Mouse (Mus musculus) kidney, embryonic 16.5 days (tissue): ENCODE data around the gene Dpm3. TPM values are rescaled to one million over a fixed set of nuclear protein-coding genes. Genes with fewer than 3 reads are reported as not detected.

Source experiments
- ATAC-seq: fragments of 200-750 bp; cut with Nextera tagmentation; 2 replicates; pipeline ENCODE4 v1.8.0; 2017; ENCODE audit warnings: moderate TSS enrichment; ENCODE audit not compliant: low FRiP score, low TSS enrichment
- H3K27ac ChIP-seq: fragments of 300-500 bp; sonication (generic); 2 replicates; pipeline ENCODE4 v1.5.1; 2014; ENCODE audit warnings: low read length
- H3K27me3 ChIP-seq: fragments of 300-500 bp; sonication (generic); 2 replicates; pipeline ENCODE4 v1.6.1; 2014; ENCODE audit warnings: low read length, control low read depth, mixed read lengths; ENCODE audit not compliant: insufficient read depth
- H3K36me3 ChIP-seq: fragments of 300-500 bp; sonication (generic); 2 replicates; pipeline ENCODE4 v1.6.1; 2014; ENCODE audit warnings: low read length, control low read depth, mixed read lengths; ENCODE audit not compliant: insufficient read depth
- H3K4me1 ChIP-seq: fragments of 300-500 bp; sonication (generic); 2 replicates; pipeline ENCODE4 v1.6.1; 2014; ENCODE audit warnings: low read length, control low read depth, mixed read lengths; ENCODE audit not compliant: insufficient read depth
- H3K4me2 ChIP-seq: fragments of 300-500 bp; sonication (generic); replicated peaks from 2 replicates; pipeline ENCODE4 v1.6.1; 2014; ENCODE audit warnings: low read depth, low read length
- H3K4me3 ChIP-seq: fragments of 300-500 bp; sonication (generic); 2 replicates; pipeline ENCODE4 v1.5.1; 2014; ENCODE audit warnings: mild to moderate bottlenecking, low read length
- H3K9ac ChIP-seq: fragments of 300-500 bp; sonication (generic); replicated peaks from 2 replicates; pipeline ENCODE4 v1.6.1; 2014; ENCODE audit warnings: low read length
- H3K9me3 ChIP-seq: fragments of 300-500 bp; sonication (generic); 2 replicates; pipeline ENCODE4 v1.6.1; 2016; ENCODE audit warnings: low read length, control low read depth
- WGBS: fragments of 180-500 bp; shearing (Covaris S2); extraction: QIAGEN DNeasy Blood & Tissue Kit; methylation state at CpG from one replicate; pipeline ENCODE4 v1.1.7; 2014; 5-methylcytosine and 5-hydroxymethylcytosine counted together
- polyA plus RNA-seq: library from polyadenylated mRNA; unstranded; fragments of >200 nt; fragmentation: Nextera tagmentation; extraction: Ambion mirVana; gene quantifications from 2 replicates; pipeline ENCODE4 v1.2.1, GENCODE M21; 2015

Dpm3 gene
- polyA plus RNA-seq, 1 experiment from 2014 or later: 146 TPM

DNA sequence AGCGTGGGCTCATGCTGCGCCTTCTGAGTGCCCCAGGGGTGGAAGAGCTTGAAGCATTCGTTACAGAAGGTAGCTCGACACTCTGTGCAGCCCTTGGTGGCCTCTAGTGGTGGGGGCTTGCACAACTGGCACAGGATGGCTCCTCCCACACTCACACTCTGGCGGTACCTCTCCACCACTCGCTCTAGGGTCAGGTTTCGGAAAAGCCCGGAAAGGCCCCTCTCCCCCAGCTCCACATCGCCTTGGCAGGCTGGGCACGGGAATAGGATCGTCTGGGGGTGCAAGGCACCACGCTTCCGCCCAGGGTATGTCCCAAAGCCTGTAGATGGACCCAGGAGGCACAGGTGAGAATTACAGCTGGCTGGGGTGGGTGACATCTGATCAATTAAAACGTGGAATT lies 15.5 kb upstream of the Dpm3 start:
- Histone ChIP-seq H3K9me3 (no peaks in the 10 kb centered on the region), H3K4me2 (peak overlapping the region; percentile 92), H3K4me1 (peaks cover 43% of the 10 kb centered on the region), H3K27ac (peak overlapping the region; percentile 43; the same call in 1 of the 2 replicates), H3K4me3 (peak overlapping the region; percentile 89), H3K36me3 (0 out of 2 replicates have a peak, but pooled peaks cover 2% of the 10 kb centered on the region), H3K9ac (0 out of 2 replicates have a peak overlapping the region, but pooled peaks have one; percentile 26), H3K27me3 (peaks cover 7% of the 10 kb centered on the region; the same call in 1 of the 2 replicates)
- 12% methylated on average over 14 of the region's 14 CpGs for WGBS
- peak; percentile 59 for ATAC-seq

DNA sequence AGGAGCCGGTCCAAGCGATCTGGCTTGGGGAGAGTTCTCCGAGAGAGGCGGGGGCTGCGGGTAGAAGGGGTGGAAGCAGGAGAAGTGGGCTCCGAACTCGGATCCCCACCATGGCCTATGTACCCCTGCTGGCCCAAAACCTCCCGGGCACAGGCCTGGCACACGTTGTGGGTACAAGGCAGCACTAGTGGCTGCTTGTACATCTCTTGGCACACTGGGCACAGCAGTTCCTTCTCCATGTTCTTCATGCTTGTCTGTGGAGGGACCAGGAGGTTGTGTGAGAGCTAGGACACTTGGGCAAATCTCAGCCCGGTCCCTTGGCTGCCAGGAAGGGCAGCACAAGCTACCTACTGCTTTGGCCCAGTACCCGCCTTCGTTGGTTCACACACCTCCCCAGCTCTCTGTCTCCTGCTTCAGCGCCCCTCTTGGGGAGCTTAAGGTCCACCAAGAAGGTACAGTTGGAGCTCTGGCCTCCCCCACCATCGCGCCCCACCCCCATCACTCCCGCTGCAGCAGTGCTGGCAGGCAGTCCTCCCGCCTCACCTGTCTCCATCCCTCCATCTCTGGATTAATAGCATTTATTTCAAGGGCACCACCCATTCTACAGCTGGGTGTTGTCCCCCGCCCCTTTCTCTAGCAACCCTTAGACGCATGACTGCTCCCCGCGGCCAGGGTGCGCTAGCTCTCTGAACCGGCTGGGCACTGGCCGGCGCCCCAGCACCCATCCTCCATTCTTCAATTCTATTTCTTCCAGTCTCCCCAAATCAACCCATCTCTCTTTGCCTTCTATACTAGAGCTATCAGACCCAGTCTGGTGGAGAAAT lies 14.8 kb upstream of the Dpm3 start:
- Histone ChIP-seq H3K4me1 (peaks cover 43% of the 10 kb centered on the region), H3K4me3 (peak overlapping the region; percentile 89), H3K9ac (peak overlapping the region; percentile 65), H3K9me3 (no peaks in the 10 kb centered on the region), H3K4me2 (peak overlapping the region; percentile 92), H3K27ac (peak overlapping the region; percentile 65), H3K27me3 (peaks cover 7% of the 10 kb centered on the region; the same call in 1 of the 2 replicates), H3K36me3 (peaks cover 7% of the 10 kb centered on the region; the same call in 1 of the 2 replicates)
- peak; percentile 6; the same call in 1 of the 2 replicates for ATAC-seq
- 10% methylated on average over 25 of the region's 25 CpGs for WGBS

DNA sequence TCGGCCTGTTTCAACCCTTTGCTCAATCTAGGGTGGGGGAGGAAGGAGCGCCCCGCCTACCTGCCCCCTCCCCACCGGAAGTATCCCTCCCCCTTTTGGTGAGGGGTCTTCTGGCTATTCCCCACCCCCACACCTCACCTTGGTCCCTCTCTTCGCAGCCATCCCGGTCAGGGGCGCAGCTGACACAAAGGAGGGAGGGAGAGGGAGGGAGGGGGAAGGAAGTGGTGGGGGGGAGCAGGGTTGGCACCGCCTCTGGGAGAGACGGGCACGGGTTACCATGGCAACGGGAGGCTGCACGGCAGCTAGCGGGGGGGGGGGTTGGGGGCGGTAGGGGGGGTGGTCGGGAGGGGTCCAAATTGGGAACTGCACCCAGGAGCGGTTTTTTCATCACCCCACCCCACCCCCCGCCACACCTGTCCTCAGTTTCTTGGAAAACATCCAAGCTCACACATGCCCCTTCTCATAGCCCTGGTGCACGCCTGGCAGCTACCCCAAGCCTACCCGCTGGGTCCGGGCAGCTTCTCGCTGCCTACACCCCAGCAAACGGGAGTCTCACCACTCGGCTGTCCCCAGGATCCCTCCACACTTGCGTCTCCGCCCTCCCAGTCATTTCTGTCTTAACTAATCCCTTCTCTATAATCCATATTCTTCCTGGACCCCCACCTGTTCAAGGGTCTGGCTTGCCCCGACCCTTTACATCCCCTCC lies 14.0 kb upstream of the Dpm3 start:
- Histone ChIP-seq H3K9me3 (no peaks in the 10 kb centered on the region), H3K36me3 (peaks cover 10% of the 10 kb centered on the region; the same call in 1 of the 2 replicates), H3K4me2 (peak overlapping the region; percentile 92), H3K9ac (peak overlapping the region; percentile 65), H3K4me3 (peak overlapping the region; percentile 89), H3K27ac (peak overlapping the region; percentile 65; the same call in 1 of the 2 replicates), H3K4me1 (peaks cover 43% of the 10 kb centered on the region), H3K27me3 (peaks cover 7% of the 10 kb centered on the region; the same call in 1 of the 2 replicates)
- WGBS: under 1% methylated on average over 23 of the region's 26 CpGs
- 0 out of 2 replicates have a peak, but pooled peaks have one; percentile 5 for ATAC-seq

DNA sequence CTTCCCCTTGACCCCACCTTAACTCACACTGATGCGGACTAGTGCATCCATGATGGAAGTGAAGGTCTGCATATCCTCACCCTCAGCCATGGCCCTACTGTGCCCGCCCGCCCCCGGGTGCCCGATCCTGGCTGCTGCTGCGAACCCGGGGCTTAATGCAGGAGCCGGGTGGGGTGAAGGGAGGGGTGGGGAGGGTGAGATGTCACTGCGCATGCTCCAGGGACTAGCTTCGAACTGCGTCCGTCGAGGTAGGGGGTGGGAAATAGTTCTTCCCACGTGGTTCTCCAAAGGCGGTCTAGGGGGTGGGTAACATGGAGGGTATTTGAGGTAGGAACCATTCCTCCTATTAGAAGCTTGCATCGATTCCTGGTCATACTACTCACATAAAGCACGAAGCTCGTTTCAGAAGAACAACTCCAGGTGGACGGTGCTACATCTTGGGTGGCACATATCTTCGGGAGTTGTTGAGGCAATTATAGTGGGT lies 13.4 kb upstream of the Dpm3 start, which contains the start of gene Krtcap2:
Krtcap2 (plus strand) TSS at position 279 of the 484 bp plus-strand sequence.
- H3K27ac ChIP-seq: peak within 1 kb of the TSS; percentile 84
- peaks cover 10% of the 10 kb centered on the region; the same call in 1 of the 2 replicates for H3K36me3 ChIP-seq
- no peaks in the 10 kb centered on the region for H3K9me3 ChIP-seq
- peak within 1 kb of the TSS; percentile 86 for H3K9ac ChIP-seq
- WGBS: 3% methylated on average over 20 of the region's 20 CpGs
- ATAC-seq: 0 out of 2 replicates have a peak, but pooled peaks have one; percentile 3
- peaks cover 7% of the 10 kb centered on the region; the same call in 1 of the 2 replicates for H3K27me3 ChIP-seq
- H3K4me3 ChIP-seq: peak within 1 kb of the TSS; percentile 89
- H3K4me2 ChIP-seq: peak within 1 kb of the TSS; percentile 92
- H3K4me1 ChIP-seq: peaks cover 47% of the 10 kb centered on the region

DNA sequence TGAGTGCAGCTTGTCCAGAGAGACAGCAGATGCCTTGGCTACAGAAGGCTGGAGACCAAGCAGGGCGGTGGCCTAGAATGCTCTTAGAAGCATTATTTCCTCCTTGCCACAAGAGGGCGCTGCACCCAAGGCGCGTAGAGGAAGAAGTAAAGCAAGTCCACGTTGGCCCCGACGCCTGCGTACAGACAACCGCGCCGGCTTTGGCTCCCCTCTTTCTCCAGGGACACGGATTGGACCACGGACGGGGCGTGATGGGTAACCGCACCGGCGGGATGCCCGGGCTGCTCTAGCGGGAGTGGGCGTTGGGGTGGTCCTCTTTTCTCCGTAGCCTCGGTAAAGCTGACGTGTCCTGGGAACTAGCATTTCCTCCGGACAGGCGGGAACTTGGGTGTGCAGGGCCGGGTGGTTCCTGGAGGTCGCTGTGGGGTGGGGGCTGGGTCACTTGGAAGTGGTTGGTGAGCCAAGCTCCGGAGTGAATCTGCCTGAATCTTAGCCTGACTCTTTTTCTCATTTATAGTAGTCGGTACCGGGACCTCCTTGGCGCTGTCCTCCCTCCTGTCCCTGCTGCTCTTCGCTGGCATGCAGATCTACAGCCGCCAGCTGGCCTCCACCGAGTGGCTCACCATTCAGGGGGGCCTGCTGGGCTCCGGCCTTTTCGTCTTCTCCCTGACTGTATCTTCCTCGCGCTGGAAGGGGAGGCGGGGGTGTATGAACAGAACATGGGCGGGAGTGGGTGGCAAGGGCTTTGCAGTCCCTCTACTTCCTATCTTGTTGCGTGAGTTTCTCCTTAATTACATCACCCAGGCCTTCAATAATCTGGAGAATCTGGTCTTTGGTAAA lies 12.7 kb upstream of the Dpm3 start, which contains the start of gene Trim46:
Trim46 (minus strand) TSS at position 49 of the 840 bp plus-strand sequence.
- H3K27ac ChIP-seq: peak within 1 kb of the TSS; percentile 84
- peaks cover 53% of the 10 kb centered on the region for H3K4me1 ChIP-seq
- H3K36me3 ChIP-seq: peaks cover 10% of the 10 kb centered on the region; the same call in 1 of the 2 replicates
- ATAC-seq: peak; percentile 59
- H3K4me2 ChIP-seq: peak within 1 kb of the TSS; percentile 92
- H3K9me3 ChIP-seq: no peaks in the 10 kb centered on the region
- H3K9ac ChIP-seq: peak within 1 kb of the TSS; percentile 86
- peak within 1 kb of the TSS; percentile 89 for H3K4me3 ChIP-seq
- under 1% methylated on average over 42 of the region's 42 CpGs for WGBS
- peaks cover 7% of the 10 kb centered on the region; the same call in 1 of the 2 replicates for H3K27me3 ChIP-seq

DNA sequence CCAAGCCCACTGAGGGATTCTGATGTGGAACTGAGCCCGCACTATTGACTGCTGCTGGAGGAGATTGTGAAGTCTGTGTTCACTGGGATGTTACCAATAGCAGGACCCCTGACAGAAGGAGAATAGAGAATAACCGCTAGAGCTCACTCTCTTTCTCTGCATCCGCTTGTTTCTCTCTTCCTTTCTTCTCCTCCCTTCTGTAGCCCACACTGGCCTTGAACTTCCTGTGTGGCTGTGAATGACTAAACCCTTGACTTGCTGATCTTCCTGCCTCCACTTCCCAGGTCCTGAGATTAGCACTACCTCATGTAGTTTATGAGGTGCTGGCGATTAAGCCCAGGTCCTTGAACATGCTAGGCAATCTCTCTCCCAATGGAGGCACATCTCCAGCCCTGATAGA lies 11.7 kb upstream of the Dpm3 start:
- Histone ChIP-seq H3K36me3 (peaks cover 10% of the 10 kb centered on the region; the same call in 1 of the 2 replicates), H3K4me2 (peak overlapping the region; percentile 92), H3K27me3 (peaks cover 7% of the 10 kb centered on the region; the same call in 1 of the 2 replicates), H3K9ac (peak overlapping the region; percentile 86), H3K9me3 (no peaks in the 10 kb centered on the region), H3K4me1 (peaks cover 59% of the 10 kb centered on the region), H3K4me3 (peak overlapping the region; percentile 89), H3K27ac (no peak overlapping the region)
- no peak for ATAC-seq
- WGBS: 75% methylated on average over 4 of the region's 4 CpGs

DNA sequence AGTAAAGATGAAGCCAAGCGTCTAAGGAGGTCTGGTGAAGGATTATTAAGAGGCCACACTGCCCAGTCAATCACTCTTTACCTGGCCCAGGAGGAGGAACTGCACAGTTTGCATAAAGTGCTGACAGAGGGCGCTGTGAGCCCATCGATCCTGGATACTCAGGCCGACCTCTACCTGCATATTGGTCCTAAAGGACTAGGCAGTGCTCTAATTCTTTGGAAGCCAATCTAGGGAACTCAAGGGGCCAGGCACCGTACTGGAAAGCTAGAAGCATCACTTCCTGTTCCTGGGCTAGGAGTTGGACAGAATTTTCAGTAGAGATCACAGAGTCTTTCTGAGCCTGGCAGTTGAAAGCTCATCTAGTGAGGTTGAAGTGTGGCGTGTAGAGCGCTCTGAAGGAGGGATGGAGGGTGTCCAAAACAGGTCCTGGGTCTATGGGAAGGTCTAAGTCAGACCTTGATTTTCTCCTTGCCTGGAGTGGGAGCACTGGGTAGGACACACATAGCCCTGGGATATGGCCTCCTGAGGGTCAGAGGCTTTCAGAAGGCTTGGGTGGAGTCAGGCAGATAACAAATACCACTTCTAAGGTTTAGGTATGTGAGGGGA lies 8.6 kb upstream of the Dpm3 start:
- Histone ChIP-seq H3K4me3 (no peak overlapping the region), H3K4me2 (no peak overlapping the region), H3K36me3 (peaks cover 10% of the 10 kb centered on the region; the same call in 1 of the 2 replicates), H3K27ac (peak overlapping the region; percentile 52; the same call in 1 of the 2 replicates), H3K4me1 (peaks cover 31% of the 10 kb centered on the region), H3K27me3 (no peaks in the 10 kb centered on the region), H3K9ac (no peak overlapping the region), H3K9me3 (no peaks in the 10 kb centered on the region)
- 16% methylated on average over 7 of the region's 7 CpGs for WGBS
- ATAC-seq: 0 out of 2 replicates have a peak, but pooled peaks have one; percentile 3

DNA sequence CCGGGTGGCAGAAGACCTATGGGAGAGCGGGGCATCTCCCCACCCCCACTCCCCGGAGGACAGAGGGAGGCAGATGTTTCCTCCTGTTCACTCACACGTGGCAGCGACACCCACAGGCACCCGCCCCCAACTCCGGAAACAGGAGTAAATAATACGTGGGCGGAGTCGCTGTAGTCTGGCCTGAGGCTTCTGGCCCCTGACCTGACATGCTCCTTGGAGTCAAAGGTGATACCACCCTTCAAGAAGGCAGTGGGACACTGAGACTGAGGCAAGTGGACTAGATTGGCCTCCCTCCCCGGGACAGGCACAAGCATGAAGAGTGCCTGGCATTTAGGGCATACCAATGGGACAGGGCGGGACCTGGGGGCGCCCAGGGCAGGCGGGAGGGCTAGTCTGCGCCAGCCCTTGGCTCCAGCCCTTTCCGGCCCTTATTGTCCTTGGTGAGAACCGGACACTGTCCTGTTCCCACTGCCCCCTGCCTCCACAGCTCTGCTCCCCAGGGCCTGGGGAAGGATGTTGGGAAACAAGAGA lies 7.7 kb upstream of the Dpm3 start:
- no peaks in the 10 kb centered on the region for H3K9me3 ChIP-seq
- H3K36me3 ChIP-seq: peaks cover 10% of the 10 kb centered on the region; the same call in 1 of the 2 replicates
- H3K27me3 ChIP-seq: no peaks in the 10 kb centered on the region
- under 1% methylated on average over 17 of the region's 17 CpGs for WGBS
- H3K4me2 ChIP-seq: peak overlapping the region; percentile 45
- H3K4me3 ChIP-seq: no peak overlapping the region
- H3K4me1 ChIP-seq: peaks cover 25% of the 10 kb centered on the region
- ATAC-seq: peak; percentile 67
- H3K9ac ChIP-seq: no peak overlapping the region; the same call in 1 of the 2 replicates
- H3K27ac ChIP-seq: peak overlapping the region; percentile 59
